16 mouse cellular contexts compared by ENCODE assay signal in genomic region chr6:27305351-27305750, GRCm38 (mm10).
"Had no signal": no experiment of that assay in that cellular context is flagged by ENCODE, and none has a peak within 500 bp of the region (broad histone marks: within the 10 kb centered on the region; RNA-seq: fewer than 3 reads in every experiment).

No protein-coding gene starts in this region.

- H3K9ac ChIP-seq: liver, embryonic 15.5 days; neural tube, embryonic 15.5 days had no signal

- H3K27me3 ChIP-seq: liver, embryonic 15.5 days; neural tube, embryonic 15.5 days had no signal

- H3K4me2 ChIP-seq: liver, embryonic 11.5 days; liver, embryonic 15.5 days; neural tube, embryonic 15.5 days had no signal

- H3K27ac ChIP-seq: layer of hippocampus, adult 2 months; limb, embryonic 10.5 days; liver, embryonic 15.5 days; midbrain, embryonic 10.5 days; neural tube, embryonic 15.5 days had no signal

- DNase-seq: kidney, postnatal 10 days; kidney, postnatal 4 days; lung, adult 2 months; lung, postnatal 4 days; right cerebral cortex, postnatal 4 days; spleen, adult 18-20 months; thymus, adult 18-20 months; thymus, postnatal 14 days had no signal

- H3K36me3 ChIP-seq: limb, embryonic 10.5 days; liver, embryonic 15.5 days; midbrain, embryonic 10.5 days; neural tube, embryonic 15.5 days had no signal

- ATAC-seq: lung, postnatal 0 days had no signal

- H3K9me3 ChIP-seq: limb, embryonic 10.5 days; liver, embryonic 15.5 days; midbrain, embryonic 10.5 days; neural tube, embryonic 15.5 days had no signal

- H3K4me3 ChIP-seq: layer of hippocampus, adult 2 months; limb, embryonic 10.5 days; liver, embryonic 15.5 days; midbrain, embryonic 10.5 days; myocyte; neural tube, embryonic 15.5 days had no signal

- H3K4me1 ChIP-seq: limb, embryonic 10.5 days; liver, embryonic 15.5 days; midbrain, embryonic 10.5 days; neural tube, embryonic 15.5 days had no signal
